Mouse (Mus musculus): ENCODE data around the gene Nlrc5. TPM values are rescaled to one million over a fixed set of nuclear protein-coding genes. Genes with fewer than 3 reads are reported as not detected.

Nlrc5 gene
- 1,000 to 10,000 TPM in 12 of 26 experiments, 100 to 1,000 TPM in 14; 325 to 1,572 (median 997) TPM for total RNA-seq (2018; cell fraction: chromatin; rRNA removed)
- 100 to 1,000 TPM in 7 of 26 experiments, 10 to 100 TPM in 19; 29.3 to 146 (median 56.2) TPM for total RNA-seq (2018; cell fraction: cytosol; rRNA removed)
- total RNA-seq (2018; cell fraction: nucleus; rRNA removed): 100 to 1,000 TPM; 178 to 905 (median 451) TPM
- 28.0 to 62.9 TPM (median 33.5 TPM) in 3 replicates for polyA plus RNA-seq (2018)

GRCm38 (mm10) chr8:94433981-94434466, at the start of gene Nlrc5:
Gene Nlrc5 (plus strand): TSS chr8:94434356.
- Histone ChIP-seq H3K79me2 (ENCODE audit: inconsistent target) (peaks cover 60% of the 10 kb centered on the region), H3K4me3 (ENCODE audit: inconsistent target) (peak within 1 kb of the TSS; percentile 78), H3K36me3 (ENCODE audit: inconsistent target) (no peaks in the 10 kb centered on the region; the same call in 1 of the 2 replicates), H3K27ac (peak within 1 kb of the TSS; percentile 66)
- WGBS (ENCODE audit: missing documents): 0% methylated on average over 29 of the region's 29 CpGs

- WGBS (ENCODE audit: missing documents): 34% methylated on average over 20 of the region's 20 CpGs
- Histone ChIP-seq H3K27ac (peak overlapping the region; percentile 69), H3K4me3 (ENCODE audit: inconsistent target) (peak overlapping the region; percentile 90), H3K36me3 (ENCODE audit: inconsistent target) (peaks cover 15% of the 10 kb centered on the region), H3K79me2 (ENCODE audit: inconsistent target) (peaks cover 41% of the 10 kb centered on the region)
Observed at GRCm38 (mm10) chr8:94385506-94386213, 48.5 kb upstream of the Nlrc5 start.

GRCm38 (mm10) chr8:94386214-94387026, 47.7 kb upstream of the Nlrc5 start, which contains the start of gene Herpud1:
Gene Herpud1 (plus strand): TSS chr8:94386438.
- under 1% methylated on average over 65 of the region's 65 CpGs for WGBS (ENCODE audit: missing documents)
- peak within 1 kb of the TSS; percentile 90 for H3K4me3 ChIP-seq (ENCODE audit: inconsistent target)

GRCm38 (mm10) chr8:94387027-94387684, 47.0 kb upstream of the Nlrc5 start:
- Histone ChIP-seq H3K36me3 (ENCODE audit: inconsistent target) (peaks cover 30% of the 10 kb centered on the region), H3K27ac (peak overlapping the region; percentile 85), H3K4me3 (ENCODE audit: inconsistent target) (peak overlapping the region; percentile 90), H3K79me2 (ENCODE audit: inconsistent target) (peaks cover 43% of the 10 kb centered on the region)
- WGBS (ENCODE audit: missing documents): 0% methylated on average over 25 of the region's 25 CpGs

More at GRCm38 (mm10) chr8:94386214-94387026, 47.7 kb upstream of the Nlrc5 start, which contains the start of gene Herpud1:
- peaks cover 43% of the 10 kb centered on the region for H3K79me2 ChIP-seq (ENCODE audit: inconsistent target)
- peaks cover 23% of the 10 kb centered on the region for H3K36me3 ChIP-seq (ENCODE audit: inconsistent target)
- peak within 1 kb of the TSS; percentile 85 for H3K27ac ChIP-seq

GRCm38 (mm10) chr8:94387785-94388184, 46.4 kb upstream of the Nlrc5 start:
- peaks cover 43% of the 10 kb centered on the region for H3K79me2 ChIP-seq (ENCODE audit: inconsistent target)
- H3K36me3 ChIP-seq (ENCODE audit: inconsistent target): peaks cover 36% of the 10 kb centered on the region
- peak overlapping the region; percentile 90 for H3K4me3 ChIP-seq (ENCODE audit: inconsistent target)
- H3K27ac ChIP-seq: peak overlapping the region; percentile 85
- WGBS (ENCODE audit: missing documents): 34% methylated on average over 6 of the region's 6 CpGs

- no peak overlapping the region for H3K27ac ChIP-seq
- no peak overlapping the region for H3K4me3 ChIP-seq (ENCODE audit: inconsistent target)
- H3K36me3 ChIP-seq (ENCODE audit: inconsistent target): peaks cover 53% of the 10 kb centered on the region
- H3K79me2 ChIP-seq (ENCODE audit: inconsistent target): peaks cover 43% of the 10 kb centered on the region
- WGBS (ENCODE audit: missing documents): 88% methylated on average over 6 of the region's 6 CpGs
Observed at GRCm38 (mm10) chr8:94389531-94389930, 44.6 kb upstream of the Nlrc5 start.

- 90% methylated on average over 6 of the region's 6 CpGs for WGBS (ENCODE audit: missing documents)
- no peak overlapping the region for H3K4me3 ChIP-seq (ENCODE audit: inconsistent target)
- H3K79me2 ChIP-seq (ENCODE audit: inconsistent target): peaks cover 43% of the 10 kb centered on the region
- H3K27ac ChIP-seq: no peak overlapping the region
- peaks cover 62% of the 10 kb centered on the region for H3K36me3 ChIP-seq (ENCODE audit: inconsistent target)
Observed at GRCm38 (mm10) chr8:94390429-94390828, 43.7 kb upstream of the Nlrc5 start.

GRCm38 (mm10) chr8:94390910-94391309, 43.2 kb upstream of the Nlrc5 start:
- Histone ChIP-seq H3K27ac (no peak overlapping the region), H3K36me3 (ENCODE audit: inconsistent target) (peaks cover 64% of the 10 kb centered on the region), H3K79me2 (ENCODE audit: inconsistent target) (peaks cover 43% of the 10 kb centered on the region), H3K4me3 (ENCODE audit: inconsistent target) (no peak overlapping the region)
- 96% methylated on average over 8 of the region's 8 CpGs for WGBS (ENCODE audit: missing documents)

- no peak overlapping the region for H3K4me3 ChIP-seq (ENCODE audit: inconsistent target)
- peaks cover 64% of the 10 kb centered on the region for H3K36me3 ChIP-seq (ENCODE audit: inconsistent target)
- no peak overlapping the region for H3K27ac ChIP-seq
- peaks cover 36% of the 10 kb centered on the region for H3K79me2 ChIP-seq (ENCODE audit: inconsistent target)
- 91% methylated on average over 12 of the region's 12 CpGs for whole genome bisulfite sequencing (ENCODE audit: missing documents)
Observed at GRCm38 (mm10) chr8:94392147-94392546, 42.0 kb upstream of the Nlrc5 start.

GRCm38 (mm10) chr8:94392648-94393047, 41.5 kb upstream of the Nlrc5 start:
- H3K27ac ChIP-seq: no peak overlapping the region
- peaks cover 64% of the 10 kb centered on the region for H3K36me3 ChIP-seq (ENCODE audit: inconsistent target)
- 94% methylated on average over 6 of the region's 6 CpGs for WGBS (ENCODE audit: missing documents)
- peaks cover 31% of the 10 kb centered on the region for H3K79me2 ChIP-seq (ENCODE audit: inconsistent target)
- no peak overlapping the region for H3K4me3 ChIP-seq (ENCODE audit: inconsistent target)

GRCm38 (mm10) chr8:94395851-94396540, 38.2 kb upstream of the Nlrc5 start:
- H3K36me3 ChIP-seq (ENCODE audit: inconsistent target): peaks cover 46% of the 10 kb centered on the region
- WGBS (ENCODE audit: missing documents): 96% methylated on average over 6 of the region's 6 CpGs

GRCm38 (mm10) chr8:94396964-94397657, 37.0 kb upstream of the Nlrc5 start:
- H3K4me3 ChIP-seq (ENCODE audit: inconsistent target): no peak overlapping the region
- H3K79me2 ChIP-seq (ENCODE audit: inconsistent target): no peaks in the 10 kb centered on the region
- H3K27ac ChIP-seq: no peak overlapping the region
- peaks cover 34% of the 10 kb centered on the region for H3K36me3 ChIP-seq (ENCODE audit: inconsistent target)
- WGBS (ENCODE audit: missing documents): 68% methylated on average over 11 of the region's 11 CpGs

More at GRCm38 (mm10) chr8:94395851-94396540, 38.2 kb upstream of the Nlrc5 start:
- H3K79me2 ChIP-seq (ENCODE audit: inconsistent target): no peaks in the 10 kb centered on the region
- H3K4me3 ChIP-seq (ENCODE audit: inconsistent target): no peak overlapping the region
- H3K27ac ChIP-seq: no peak overlapping the region

GRCm38 (mm10) chr8:94398587-94398986, 35.6 kb upstream of the Nlrc5 start:
- no peaks in the 10 kb centered on the region for H3K79me2 ChIP-seq (ENCODE audit: inconsistent target)
- no peak overlapping the region for H3K27ac ChIP-seq
- no peak overlapping the region for H3K4me3 ChIP-seq (ENCODE audit: inconsistent target)
- H3K36me3 ChIP-seq (ENCODE audit: inconsistent target): peaks cover 20% of the 10 kb centered on the region; the same call in 1 of the 2 replicates
- 50% methylated on average over 6 of the region's 6 CpGs for WGBS (ENCODE audit: missing documents)
